Mouse (Mus musculus): ENCODE data around the gene Adamts12. TPM values are rescaled to one million over a fixed set of nuclear protein-coding genes. Genes with fewer than 3 reads are reported as not detected.

Gene Adamts12
- total and polyA plus RNA-seq, 3 experiments: not detected

DNA sequence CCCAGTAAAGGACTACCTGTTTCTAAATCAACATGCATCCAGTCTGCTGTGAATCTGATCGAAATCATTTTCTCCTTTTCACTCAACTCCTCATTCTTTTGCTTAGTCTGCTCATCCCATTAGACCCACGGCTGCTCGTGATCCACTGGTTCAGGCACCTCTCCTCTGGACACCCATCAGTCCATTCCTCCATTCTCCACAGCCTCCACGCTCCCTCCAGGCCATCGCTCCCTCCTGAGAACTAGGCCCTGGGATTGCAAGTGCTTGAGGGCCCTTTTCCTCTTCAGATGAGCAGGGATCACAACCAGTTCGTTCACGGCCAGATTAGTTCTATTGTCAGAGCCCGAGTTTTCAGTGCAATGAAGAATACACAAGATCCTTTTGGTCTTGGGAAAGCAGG is 316.0 kb downstream of the Adamts12 start:
- DNase-seq (ENCODE audit: low read depth, low spot score): no peak
- no peaks in the 10 kb centered on the region for H3K27me3 ChIP-seq (ENCODE audit: control insufficient read depth in 1 of 2, insufficient read depth in 2 of 2, low read length in 2 of 2)
- H3K27ac ChIP-seq (ENCODE audit: control insufficient read depth, low read depth, low read length): no peak overlapping the region
- no peaks in the 10 kb centered on the region for H3K79me2 ChIP-seq (ENCODE audit: control insufficient read depth, insufficient read depth, low read length, poor library complexity)
- no peak overlapping the region for H3K4me3 ChIP-seq (ENCODE audit: control insufficient read depth in 1 of 2, insufficient read depth in 1 of 2, low read depth in 2 of 2, low read length in 2 of 2)
- no peak overlapping the region for H3K9ac ChIP-seq (ENCODE audit: control insufficient read depth, low read depth, low read length, poor library complexity, severe bottlenecking)
- peaks cover 0 to 17% of the 10 kb centered on the region in 2 experiments; a peak in 2 of 4 replicates for H3K36me3 ChIP-seq (ENCODE audit: control insufficient read depth in 1 of 2, insufficient read depth in 2 of 2, low read length in 2 of 2)
- no peak for TF ChIP-seq MXI1 (IDR thresholded peaks at IDR 0.05; ENCODE audit: low read depth, low read length)
- no peak for TF ChIP-seq ZMIZ1 (IDR thresholded peaks at IDR 0.05; ENCODE audit: low read depth, low read length)
- TF ChIP-seq BHLHE40 (IDR thresholded peaks at IDR 0.05; ENCODE audit: borderline replicate concordance, low read depth, low read length): no peak
- no peak for TF ChIP-seq POLR2AphosphoS5 (IDR thresholded peaks at IDR 0.05; ENCODE audit: borderline replicate concordance, low read depth, low read length)
- TF ChIP-seq ETS1 (IDR thresholded peaks at IDR 0.05; ENCODE audit: low read depth, low read length): no peak
- no peak for TF ChIP-seq UBTF (IDR thresholded peaks at IDR 0.05; ENCODE audit: borderline replicate concordance, insufficient read depth, low read depth, low read length)
- no peak for TF ChIP-seq POLR2AphosphoS2 (IDR thresholded peaks at IDR 0.05; ENCODE audit: low read length)
- no peak for TF ChIP-seq HCFC1 (IDR thresholded peaks at IDR 0.05; ENCODE audit: low read depth, low read length)
- TF ChIP-seq TAL1 (IDR thresholded peaks at IDR 0.05; ENCODE audit: low read length): no peak
- no peaks in the 10 kb centered on the region for H3K9me3 ChIP-seq (replicated peaks; ENCODE audit: insufficient read depth, low read length)
- no peaks in the 10 kb centered on the region for H3K4me1 ChIP-seq (ENCODE audit: control insufficient read depth in 1 of 2, insufficient read depth in 2 of 2, low read length in 2 of 2)

DNA sequence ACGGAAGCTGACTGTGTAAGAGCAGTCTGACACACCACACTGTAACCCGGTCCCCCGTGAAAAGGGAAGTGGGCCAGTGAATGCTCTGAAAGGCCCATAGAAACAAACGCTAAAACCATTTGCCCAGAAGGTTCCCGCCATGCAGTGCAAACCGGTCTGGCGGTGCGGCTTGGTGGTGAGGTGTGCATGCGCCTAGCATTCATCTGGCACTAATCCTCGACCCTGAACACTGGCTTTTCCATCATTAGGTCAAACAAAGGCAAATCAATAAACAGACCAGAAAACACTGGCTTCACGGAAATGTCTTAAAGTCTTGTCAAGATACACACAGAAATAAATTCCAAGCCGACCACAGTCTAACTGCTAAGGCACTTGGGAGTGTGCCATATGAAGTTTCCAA is 318.0 kb downstream of the Adamts12 start:
- H3K9ac ChIP-seq (ENCODE audit: control insufficient read depth, low read depth, low read length, poor library complexity, severe bottlenecking): no peak overlapping the region
- H3K27ac ChIP-seq (ENCODE audit: control insufficient read depth, low read depth, low read length): no peak overlapping the region
- no peak overlapping the region for H3K4me3 ChIP-seq (ENCODE audit: control insufficient read depth in 1 of 2, insufficient read depth in 1 of 2, low read depth in 2 of 2, low read length in 2 of 2)
- H3K36me3 ChIP-seq (ENCODE audit: control insufficient read depth in 1 of 2, insufficient read depth in 2 of 2, low read length in 2 of 2): peaks cover 0 to 37% of the 10 kb centered on the region in 2 experiments; a peak in 2 of 4 replicates
- no peaks in the 10 kb centered on the region for H3K4me1 ChIP-seq (ENCODE audit: control insufficient read depth in 1 of 2, insufficient read depth in 2 of 2, low read length in 2 of 2)
- H3K79me2 ChIP-seq (ENCODE audit: control insufficient read depth, insufficient read depth, low read length, poor library complexity): no peaks in the 10 kb centered on the region
- no peaks in the 10 kb centered on the region for H3K27me3 ChIP-seq (ENCODE audit: control insufficient read depth in 1 of 2, insufficient read depth in 2 of 2, low read length in 2 of 2)
- H3K9me3 ChIP-seq (replicated peaks; ENCODE audit: insufficient read depth, low read length): no peaks in the 10 kb centered on the region
- no peak for TF ChIP-seq ETS1 (IDR thresholded peaks at IDR 0.05; ENCODE audit: low read depth, low read length)
- peak; percentile 77; the same call in 1 of the 2 replicates for TF ChIP-seq POLR2AphosphoS2 (IDR thresholded peaks at IDR 0.05; ENCODE audit: low read length)
- DNase-seq (ENCODE audit: low read depth, low spot score): no peak

DNA sequence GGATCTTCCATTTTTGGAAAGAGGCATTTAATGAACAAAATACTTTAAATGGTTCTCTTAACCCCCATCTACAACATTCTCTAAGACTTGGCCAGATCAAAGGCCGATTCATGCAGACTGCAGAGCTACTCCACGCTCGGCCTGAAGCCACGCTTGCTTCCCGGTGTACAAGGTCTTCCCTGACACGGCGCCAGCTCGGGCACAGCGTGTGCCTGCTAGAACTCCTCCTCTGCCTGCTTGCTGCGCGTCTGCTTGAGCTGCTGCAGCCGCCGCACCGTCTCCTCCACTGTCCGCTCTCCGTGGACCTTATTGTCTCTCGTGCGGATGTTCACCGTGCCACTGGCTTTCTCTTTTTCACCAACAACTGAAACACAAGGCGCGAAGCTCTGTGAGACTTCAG is 319.2 kb downstream of the Adamts12 start:
- H3K27ac ChIP-seq (ENCODE audit: control insufficient read depth, low read depth, low read length): no peak overlapping the region
- H3K9me3 ChIP-seq (replicated peaks; ENCODE audit: insufficient read depth, low read length): no peaks in the 10 kb centered on the region
- no peak for DNase-seq (ENCODE audit: low read depth, low spot score)
- TF ChIP-seq CHD2 (IDR thresholded peaks at IDR 0.05; ENCODE audit: low read length) (no peak), ZC3H11A (IDR thresholded peaks at IDR 0.05; ENCODE audit: low read depth, low read length) (no peak), EP300 (IDR thresholded peaks at IDR 0.05; ENCODE audit: low read depth in 1 of 2, low read length in 2 of 2) (no peak), MYB (IDR thresholded peaks at IDR 0.05; ENCODE audit: low read depth, low read length) (no peak), TBP (IDR thresholded peaks at IDR 0.05; ENCODE audit: low read depth, low read length) (no peak), GABPA (IDR thresholded peaks at IDR 0.05; ENCODE audit: low read depth, low read length) (no peak), POLR2AphosphoS5 (IDR thresholded peaks at IDR 0.05; ENCODE audit: borderline replicate concordance, low read depth, low read length) (no peak), KAT2A (conservative IDR thresholded peaks at IDR 0.05; ENCODE audit: low read depth, low read length) (no peak)
- H3K27me3 ChIP-seq (ENCODE audit: control insufficient read depth in 1 of 2, insufficient read depth in 2 of 2, low read length in 2 of 2): no peaks in the 10 kb centered on the region
- no peaks in the 10 kb centered on the region for H3K79me2 ChIP-seq (ENCODE audit: control insufficient read depth, insufficient read depth, low read length, poor library complexity)
- no peak overlapping the region for H3K4me3 ChIP-seq (ENCODE audit: control insufficient read depth in 1 of 2, insufficient read depth in 1 of 2, low read depth in 2 of 2, low read length in 2 of 2)
- no peak overlapping the region for H3K9ac ChIP-seq (ENCODE audit: control insufficient read depth, low read depth, low read length, poor library complexity, severe bottlenecking)
- peaks cover 0 to 49% of the 10 kb centered on the region in 2 experiments; a peak in 2 of 4 replicates for H3K36me3 ChIP-seq (ENCODE audit: control insufficient read depth in 1 of 2, insufficient read depth in 2 of 2, low read length in 2 of 2)
- H3K4me1 ChIP-seq (ENCODE audit: control insufficient read depth in 1 of 2, insufficient read depth in 2 of 2, low read length in 2 of 2): no peaks in the 10 kb centered on the region

Measured in MEL (cell line).